Comparison of ENCODE assay signal across 18 mouse cellular contexts in genomic region chr10:76648738-76649137, GRCm38 (mm10). TPM values are rescaled to one million over a fixed set of nuclear protein-coding genes. Genes with fewer than 3 reads are reported as not detected.
DNase-seq lines count a peak whose midpoint lies in the region; ATAC-seq and TF ChIP-seq lines count a peak whose summit lies in the region.
"Had no signal": no experiment of that assay in that cellular context is flagged by ENCODE, and none has a peak within 500 bp of the region (broad histone marks: within the 10 kb centered on the region; RNA-seq: fewer than 3 reads in every experiment).

No protein-coding gene starts in this region.

- no peak overlapping the region for H3K4me2 ChIP-seq in forebrain, postnatal 0 days (ENCODE audit: low read depth)
- no peak overlapping the region for H3K4me2 ChIP-seq in hindbrain, embryonic 13.5 days
- H3K4me2 ChIP-seq: hindbrain, embryonic 14.5 days; kidney, embryonic 15.5 days; neural tube, embryonic 15.5 days; stomach, embryonic 15.5 days had no signal

- no peaks in the 10 kb centered on the region for H3K9me3 ChIP-seq in forebrain, postnatal 0 days (ENCODE audit: low read length)
- H3K9me3 ChIP-seq in hindbrain, embryonic 13.5 days: no peaks in the 10 kb centered on the region
- H3K9me3 ChIP-seq: G1E; kidney, embryonic 15.5 days; neural tube, embryonic 15.5 days; stomach, embryonic 15.5 days had no signal

- H3K4me3 ChIP-seq in forebrain, postnatal 0 days (ENCODE audit: low read depth, low read length): no peak overlapping the region
- no peak overlapping the region for H3K4me3 ChIP-seq in hindbrain, embryonic 13.5 days
- H3K4me3 ChIP-seq: kidney, embryonic 15.5 days; neural tube, embryonic 15.5 days; stomach, embryonic 15.5 days had no signal

- DNase-seq in gastrocnemius, adult 18-20 months (ENCODE audit: low spot score): peak; percentile 69
- DNase-seq in gastrocnemius, postnatal 10 days: no peak
- peak; percentile 81 for DNase-seq in 3T3-L1 (ENCODE audit: low read depth, low spot score)
- peak; percentile 55 for DNase-seq in adrenal gland, postnatal 14 days
- peak; percentile 39 to 40 for DNase-seq in gastrocnemius, postnatal 36 days
- no peak for DNase-seq in forebrain, postnatal 0 days
- DNase-seq in ovary, postnatal 14 days (ENCODE audit: low spot score): no peak
- DNase-seq: B cell, adult 2 months; cerebellum, adult 11-12 months; thymus, postnatal 25 days had no signal

- no peak overlapping the region for H3K27ac ChIP-seq in forebrain, postnatal 0 days (ENCODE audit: low read depth, low read length)
- H3K27ac ChIP-seq in hindbrain, embryonic 13.5 days: no peak overlapping the region
- H3K27ac ChIP-seq: hindbrain, embryonic 14.5 days; kidney, embryonic 15.5 days; macrophage; neural tube, embryonic 15.5 days had no signal

- H3K9ac ChIP-seq in forebrain, postnatal 0 days: no peak overlapping the region
- H3K9ac ChIP-seq in hindbrain, embryonic 13.5 days: no peak overlapping the region
- H3K9ac ChIP-seq: hindbrain, embryonic 14.5 days; kidney, embryonic 15.5 days; neural tube, embryonic 15.5 days; stomach, embryonic 15.5 days had no signal

- no peaks in the 10 kb centered on the region for H3K4me1 ChIP-seq in forebrain, postnatal 0 days (ENCODE audit: insufficient read depth)
- no peaks in the 10 kb centered on the region for H3K4me1 ChIP-seq in hindbrain, embryonic 13.5 days (replicated peaks)
- H3K4me1 ChIP-seq: neural tube, embryonic 15.5 days had no signal

- TF ChIP-seq CTCF in forebrain, postnatal 0 days (IDR thresholded peaks at IDR 0.05; ENCODE audit: low read depth): no peak

- intact Hi-C loops in gastrocnemius, postnatal 36 days (cut with DNase I): no loop called here

- H3K36me3 ChIP-seq in forebrain, postnatal 0 days (ENCODE audit: insufficient read depth): no peaks in the 10 kb centered on the region
- no peaks in the 10 kb centered on the region for H3K36me3 ChIP-seq in hindbrain, embryonic 13.5 days
- H3K36me3 ChIP-seq: G1E; kidney, embryonic 15.5 days; neural tube, embryonic 15.5 days; stomach, embryonic 15.5 days had no signal

- WGBS in forebrain, postnatal 0 days: 91% methylated on average over 10 of the region's 10 CpGs
- WGBS in hindbrain, embryonic 13.5 days: 90% methylated on average over 10 of the region's 10 CpGs

- no peak for ATAC-seq in forebrain, postnatal 0 days
- no peak for ATAC-seq in hindbrain, embryonic 13.5 days (ENCODE audit: low FRiP score)
- ATAC-seq: midbrain, embryonic 16.5 days had no signal

- no peaks in the 10 kb centered on the region for H3K27me3 ChIP-seq in forebrain, postnatal 0 days (ENCODE audit: insufficient read depth, low read length)
- no peaks in the 10 kb centered on the region for H3K27me3 ChIP-seq in hindbrain, embryonic 13.5 days
- H3K27me3 ChIP-seq: kidney, embryonic 15.5 days; neural tube, embryonic 15.5 days; stomach, embryonic 15.5 days had no signal

RNA-seq across cellular contexts. Expression of gene Col6a2, which starts 25.3 kb away (rescaled TPM):
- total RNA-seq in gastrocnemius, adult 18-20 months (2021): 10 to 100 TPM; 32.0 to 33.3 TPM
- total RNA-seq in gastrocnemius, postnatal 10 days (2021): 100 to 1,000 TPM; 352 to 417 TPM
- 89.0 and 97.1 TPM in 2 replicates for total RNA-seq in adrenal gland, postnatal 14 days (2021)
- total RNA-seq in gastrocnemius, postnatal 36 days (2021): 10 to 100 TPM; 69.4 to 92.0 TPM
- 13.5 and 21.5 TPM in 2 replicates for total RNA-seq in forebrain, postnatal 0 days (2014; rRNA removed)
- 10.4 and 11.6 TPM in 2 replicates for polyA plus RNA-seq in forebrain, postnatal 0 days (2015; fragmentation: Nextera tagmentation; extraction: Ambion mirVana)
- 23.5 and 27.6 TPM in 2 replicates for polyA plus RNA-seq in hindbrain, embryonic 13.5 days (2015; fragmentation: Nextera tagmentation; extraction: Ambion mirVana)
- polyA plus RNA-seq: G1E had no signal

Comparison
In these comparisons a context has a peak if more than half of its experiments do, and no peak if none do; other contexts are left out.
1. DNase-seq: peak in gastrocnemius, adult 18-20 months (single experiment), 3T3-L1 (single experiment), adrenal gland, postnatal 14 days (single experiment) and gastrocnemius, postnatal 36 days (2 of 2); none in gastrocnemius, postnatal 10 days (single experiment), forebrain, postnatal 0 days (single experiment) and ovary, postnatal 14 days (single experiment).